Mouse (Mus musculus) heart, embryonic 11.5 days (tissue): ENCODE results near the gene Ubp1. TPM values are rescaled to one million over a fixed set of nuclear protein-coding genes. Genes with fewer than 3 reads are reported as not detected.
A peak's percentile ranks its signal among the peaks of the same experiment; 100 is the strongest.
"Not testable (repeated sequence)": the region's sequence is repeated elsewhere in the genome, so short reads cannot be mapped to it uniquely, and the experiment has no call there.

Experiments
- ATAC-seq: fragments of 200-750 bp; cut with Nextera tagmentation; replicated peaks from 2 replicates; pipeline ENCODE4 v1.8.0; 2017; ENCODE audit warnings: moderate library complexity; ENCODE audit not compliant: insufficient number of reproducible peaks, low FRiP score, low TSS enrichment
- H3K27ac ChIP-seq: fragments of 300-500 bp; sonication (generic); 2 replicates; pipeline ENCODE4 v1.5.1; 2014; ENCODE audit warnings: mild to moderate bottlenecking, low read depth, low read length
- H3K27me3 ChIP-seq: fragments of 300-500 bp; sonication (generic); 2 replicates; pipeline ENCODE4 v1.6.1; 2014; ENCODE audit warnings: mild to moderate bottlenecking, low read length, mixed read lengths; ENCODE audit not compliant: control insufficient read depth, insufficient read depth
- H3K36me3 ChIP-seq: fragments of 300-500 bp; sonication (generic); 2 replicates; pipeline ENCODE4 v1.6.1; 2014; ENCODE audit warnings: mild to moderate bottlenecking, low read length, moderate library complexity, mixed read lengths; ENCODE audit not compliant: control insufficient read depth, insufficient read depth
- H3K4me1 ChIP-seq: fragments of 300-500 bp; sonication (generic); 2 replicates; pipeline ENCODE4 v1.6.1; 2014; ENCODE audit warnings: low read length; ENCODE audit not compliant: control insufficient read depth, insufficient read depth
- H3K4me2 ChIP-seq: fragments of 300-500 bp; sonication (generic); 2 replicates; pipeline ENCODE4 v1.6.1; 2014; ENCODE audit warnings: mild to moderate bottlenecking, moderate library complexity
- H3K4me3 ChIP-seq: fragments of 300-500 bp; sonication (generic); 2 replicates; pipeline ENCODE4 v1.5.1; 2014; ENCODE audit warnings: low read depth, low read length
- H3K9ac ChIP-seq: fragments of 300-500 bp; sonication (generic); 2 replicates; pipeline ENCODE4 v1.6.1; 2014; ENCODE audit warnings: mild to moderate bottlenecking, low read depth, low read length, moderate library complexity
- H3K9me3 ChIP-seq: fragments of 300-500 bp; sonication (generic); replicated peaks from 2 replicates; pipeline ENCODE4 v1.6.1; 2016; ENCODE audit warnings: low read length; ENCODE audit not compliant: control insufficient read depth
- WGBS: fragments of 180-500 bp; shearing (Covaris S2); extraction: QIAGEN DNeasy Blood & Tissue Kit; methylation state at CpG from one replicate; pipeline ENCODE4 v1.1.7; 2014; ENCODE audit not compliant: insufficient replicate concordance; 5-methylcytosine and 5-hydroxymethylcytosine counted together
- polyA plus RNA-seq: library from polyadenylated mRNA; unstranded; fragments of >200 nt; fragmentation: Nextera tagmentation; extraction: Ambion mirVana; gene quantifications from 2 replicates; pipeline ENCODE4 v1.2.1, GENCODE M21; 2014

Gene Ubp1
- polyA plus RNA-seq: 34.1 and 35.9 TPM in 2 replicates

DNA sequence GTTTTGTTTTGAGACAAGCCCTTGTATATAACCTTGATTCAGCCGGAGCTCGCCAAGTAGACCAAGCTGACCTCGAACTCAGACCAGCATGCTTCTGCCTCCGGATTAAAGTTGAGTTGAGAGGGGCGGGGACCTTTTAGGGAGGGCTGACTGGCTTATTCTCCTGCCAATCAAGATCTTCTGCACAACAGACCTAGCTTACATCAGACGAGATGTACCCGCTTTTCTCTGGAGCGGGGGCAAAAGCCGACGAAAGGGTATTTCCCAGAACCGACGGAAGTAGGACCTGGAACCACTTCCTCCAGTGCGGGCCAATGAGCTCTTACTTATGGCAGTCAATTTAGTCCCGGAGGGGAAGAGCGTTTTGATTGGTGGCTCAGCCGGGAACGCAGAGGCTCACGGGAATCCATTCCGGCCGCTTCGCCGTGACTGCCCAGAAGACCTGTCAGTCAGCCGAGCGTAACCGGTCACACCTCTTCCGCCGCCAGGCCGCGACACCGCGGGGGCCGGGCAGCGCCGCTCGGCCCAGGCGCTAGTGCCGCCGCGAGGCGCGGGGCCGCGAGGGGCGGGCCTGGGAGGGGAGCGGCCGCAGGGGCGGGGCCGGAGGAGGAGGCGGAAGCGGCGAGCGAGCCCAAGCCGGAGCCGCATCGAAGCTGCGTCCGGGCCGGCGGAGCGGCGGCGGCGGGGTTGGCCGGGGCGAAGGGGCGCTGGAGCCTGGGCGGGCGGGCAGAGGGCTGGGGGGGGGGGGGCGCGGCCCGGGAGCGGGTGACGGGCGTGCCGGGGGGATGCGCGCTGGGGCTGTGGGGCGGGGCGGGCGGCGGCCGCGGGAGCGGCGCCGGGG lies at the start of gene Ubp1:
Gene Ubp1, plus strand, starts transcription at position 401 of the 841 bp plus-strand sequence.
- under 1% methylated on average over 50 of the region's 86 CpGs for WGBS
- H3K4me1 ChIP-seq: peaks cover 13% of the 10 kb centered on the region
- peak within 1 kb of the TSS; percentile 92 for H3K27ac ChIP-seq
- no peaks in the 10 kb centered on the region for H3K9me3 ChIP-seq
- peak within 1 kb of the TSS; percentile 97 for H3K9ac ChIP-seq
- no peaks in the 10 kb centered on the region for H3K27me3 ChIP-seq
- no peaks in the 10 kb centered on the region for H3K36me3 ChIP-seq
- peak within 1 kb of the TSS; percentile 98 for H3K4me3 ChIP-seq
- peak; percentile 98 for ATAC-seq
- peak within 1 kb of the TSS; percentile 77 for H3K4me2 ChIP-seq

DNA sequence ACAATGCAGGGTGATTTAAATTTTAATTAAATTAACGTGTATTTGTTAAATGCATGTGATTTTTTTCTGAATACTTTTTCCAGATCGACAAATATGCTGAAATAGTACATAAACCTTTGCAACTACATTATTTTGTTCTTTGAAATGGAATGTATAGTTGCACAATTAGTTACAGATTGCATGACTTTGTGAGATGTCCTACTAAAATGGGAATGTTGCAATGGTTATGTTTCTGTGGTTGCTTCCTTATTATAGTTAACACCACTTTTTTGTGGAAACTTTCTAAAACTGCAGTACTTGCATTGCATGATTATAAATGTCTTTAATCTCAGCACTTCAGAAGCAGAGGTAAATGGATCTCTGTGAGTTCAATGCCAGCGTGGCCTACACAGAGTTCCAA lies 35.8 kb upstream of the Ubp1 start:
- 87% methylated on average over 3 of the region's 3 CpGs for WGBS
- H3K9ac ChIP-seq: no peak overlapping the region
- H3K36me3 ChIP-seq: no peaks in the 10 kb centered on the region; the same call in 1 of the 2 replicates
- no peak for ATAC-seq
- H3K9me3 ChIP-seq: no peaks in the 10 kb centered on the region
- no peaks in the 10 kb centered on the region for H3K4me1 ChIP-seq
- no peaks in the 10 kb centered on the region for H3K27me3 ChIP-seq
- no peak overlapping the region for H3K27ac ChIP-seq
- H3K4me2 ChIP-seq: no peak overlapping the region
- H3K4me3 ChIP-seq: no peak overlapping the region

DNA sequence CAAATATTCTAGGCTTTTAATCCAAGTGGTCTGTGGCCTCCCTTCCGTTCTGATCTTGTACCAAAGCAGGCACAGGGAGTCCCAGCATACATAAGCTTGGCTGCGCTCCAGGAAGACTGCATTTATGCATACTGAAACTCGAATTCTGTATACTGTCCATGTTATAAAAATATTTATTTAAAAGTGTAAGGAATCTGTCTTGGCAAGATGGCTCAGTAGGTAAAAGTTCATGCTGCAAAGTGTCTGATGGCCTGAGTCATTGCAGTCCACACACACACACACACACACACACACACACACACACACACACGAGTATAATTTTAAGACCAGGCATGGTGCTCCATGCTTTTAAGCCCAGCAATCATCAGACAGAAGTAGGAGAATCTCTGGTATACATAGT lies 27.6 kb upstream of the Ubp1 start:
- ATAC-seq: no peak
- Histone ChIP-seq H3K27me3 (no peaks in the 10 kb centered on the region), H3K4me2 (no peak overlapping the region), H3K4me3 (no peak overlapping the region), H3K9ac (no peak overlapping the region), H3K4me1 (no peaks in the 10 kb centered on the region), H3K36me3 (peaks cover 13% of the 10 kb centered on the region), H3K27ac (no peak overlapping the region), H3K9me3 (no peaks in the 10 kb centered on the region)
- 79% methylated on average over 4 of the region's 4 CpGs for WGBS

DNA sequence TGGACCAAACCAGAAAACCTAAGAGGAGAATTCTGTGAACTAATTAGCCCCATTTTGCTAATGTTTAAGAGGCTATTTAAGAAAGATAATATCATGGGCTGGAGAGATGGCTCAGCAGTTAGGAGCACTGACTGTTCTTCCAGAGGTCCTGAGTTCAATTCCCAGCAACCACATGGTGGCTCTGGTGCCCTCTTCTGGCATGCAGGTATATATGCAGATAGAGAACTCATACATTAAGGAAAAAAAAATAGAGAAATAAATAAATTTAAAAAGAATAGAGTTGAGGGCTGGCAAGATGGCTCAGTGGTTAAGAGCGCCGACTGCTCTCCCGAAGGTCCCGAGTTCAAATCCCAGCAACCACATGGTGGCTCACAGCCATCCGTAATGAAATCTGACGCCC lies 26.4 kb upstream of the Ubp1 start:
- not testable (repeated sequence) for H3K27me3 ChIP-seq, H3K9me3 ChIP-seq, ATAC-seq, H3K9ac ChIP-seq, H3K27ac ChIP-seq, H3K4me1 ChIP-seq, H3K4me2 ChIP-seq, H3K4me3 ChIP-seq
- WGBS: 93% methylated on average over 6 of the region's 6 CpGs
- peaks cover 14% of the 10 kb centered on the region for H3K36me3 ChIP-seq

DNA sequence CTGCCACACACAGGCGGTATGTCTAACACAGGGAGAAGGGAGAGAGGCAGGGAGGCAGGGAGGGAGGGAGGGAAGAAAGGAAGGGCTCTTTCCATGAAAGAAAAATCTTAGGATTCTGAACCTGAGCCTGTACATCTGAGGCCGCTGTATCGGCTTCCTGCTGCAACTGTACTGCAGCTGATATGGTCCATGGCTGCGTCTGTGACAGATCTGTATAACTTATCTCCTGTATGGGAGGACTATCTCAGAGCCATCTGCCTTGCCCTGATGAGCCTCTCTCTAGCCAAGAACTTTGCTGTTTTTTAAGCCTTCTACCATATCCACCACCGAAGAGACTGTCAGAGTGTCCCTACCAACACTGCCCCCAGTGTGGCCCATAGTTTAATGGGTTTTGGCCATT lies 14.9 kb upstream of the Ubp1 start:
- peaks cover 18% of the 10 kb centered on the region for H3K36me3 ChIP-seq

DNA sequence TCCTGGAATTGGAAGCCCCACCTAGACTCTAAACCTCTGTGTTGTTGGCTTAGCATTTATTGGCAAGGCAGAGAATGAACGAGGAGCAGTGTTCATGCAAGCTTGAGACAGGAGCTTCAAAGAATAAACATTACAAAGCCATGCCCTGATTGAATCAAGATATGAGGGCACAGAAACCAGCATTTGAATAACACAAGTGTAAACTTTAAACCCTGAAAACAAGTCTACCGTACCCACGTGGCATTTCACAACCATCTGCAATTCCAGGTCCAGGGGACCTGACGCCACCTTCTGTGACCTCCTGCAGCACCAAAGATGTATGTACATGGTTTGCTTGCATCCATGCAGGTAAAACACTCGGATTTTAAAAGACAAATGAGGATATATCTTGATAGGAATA lies 8.1 kb upstream of the Ubp1 start:
- peaks cover 4% of the 10 kb centered on the region; the same call in 1 of the 2 replicates for H3K36me3 ChIP-seq
- H3K27me3 ChIP-seq: no peaks in the 10 kb centered on the region
- ATAC-seq: no peak
- H3K9me3 ChIP-seq: no peaks in the 10 kb centered on the region
- H3K9ac ChIP-seq: no peak overlapping the region
- H3K27ac ChIP-seq: no peak overlapping the region
- H3K4me3 ChIP-seq: no peak overlapping the region
- 93% methylated on average over 5 of the region's 5 CpGs for WGBS
- no peak overlapping the region for H3K4me2 ChIP-seq
- H3K4me1 ChIP-seq: no peaks in the 10 kb centered on the region

More for the DNA sequence above, 14.9 kb upstream of the Ubp1 start:
- H3K27ac ChIP-seq: no peak overlapping the region
- H3K9ac ChIP-seq: no peak overlapping the region
- no peak for ATAC-seq
- H3K4me3 ChIP-seq: no peak overlapping the region
- no peaks in the 10 kb centered on the region for H3K4me1 ChIP-seq
- H3K4me2 ChIP-seq: no peak overlapping the region
- no peaks in the 10 kb centered on the region for H3K27me3 ChIP-seq
- no peaks in the 10 kb centered on the region for H3K9me3 ChIP-seq
- WGBS: 88% methylated on average over 5 of the region's 5 CpGs

DNA sequence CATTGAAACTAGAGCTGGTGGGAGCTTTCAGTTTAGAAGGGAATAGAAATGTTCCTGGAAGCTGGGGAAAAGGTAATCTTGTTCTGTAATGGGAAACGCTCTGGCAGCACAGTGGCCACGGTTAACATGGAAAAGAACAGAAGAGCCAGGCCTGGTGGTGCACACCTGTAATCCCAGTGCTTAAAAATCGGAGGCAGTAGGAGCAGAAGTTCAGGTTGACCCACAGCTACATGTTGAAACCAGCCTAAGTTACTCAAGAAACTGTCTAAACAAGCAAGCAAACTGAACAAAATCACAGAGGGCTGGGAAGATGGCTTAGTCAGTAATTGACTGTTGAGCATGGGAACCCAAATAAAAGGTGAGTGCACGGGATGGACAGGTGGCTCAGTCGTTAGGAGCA lies 5.9 kb upstream of the Ubp1 start:
- Histone ChIP-seq H3K4me3 (no peak overlapping the region), H3K4me1 (no peaks in the 10 kb centered on the region), H3K9ac (no peak overlapping the region), H3K27ac (no peak overlapping the region), H3K9me3 (no peaks in the 10 kb centered on the region), H3K27me3 (no peaks in the 10 kb centered on the region), H3K4me2 (no peak overlapping the region), H3K36me3 (peaks cover 4% of the 10 kb centered on the region; the same call in 1 of the 2 replicates)
- no peak for ATAC-seq
- WGBS: 89% methylated on average over 5 of the region's 5 CpGs

DNA sequence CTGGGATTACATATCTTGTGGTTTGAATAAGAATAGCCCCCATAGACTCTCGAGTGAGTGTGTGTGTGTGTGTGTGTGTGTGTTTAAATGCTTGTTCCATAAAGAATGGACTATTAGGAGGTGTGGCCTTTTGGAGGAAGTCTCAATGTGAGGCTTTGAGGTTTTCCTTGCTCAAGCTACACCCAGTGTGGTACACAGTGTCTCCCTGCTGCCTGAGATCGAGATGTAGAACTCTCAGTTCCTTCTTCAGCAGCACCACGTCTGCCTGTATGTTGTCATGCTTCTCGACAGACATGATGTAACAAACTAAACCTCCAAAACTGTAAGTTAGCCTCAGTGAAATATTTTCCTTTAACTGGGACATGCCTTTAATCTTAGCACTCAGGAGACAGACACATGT lies 2.1 kb upstream of the Ubp1 start:
- Histone ChIP-seq H3K4me3 (no peak overlapping the region), H3K4me1 (peaks cover 12% of the 10 kb centered on the region), H3K9ac (no peak overlapping the region), H3K4me2 (no peak overlapping the region), H3K36me3 (no peaks in the 10 kb centered on the region), H3K27me3 (no peaks in the 10 kb centered on the region), H3K9me3 (no peaks in the 10 kb centered on the region), H3K27ac (no peak overlapping the region)
- ATAC-seq: no peak
- 80% methylated on average over 4 of the region's 4 CpGs for WGBS

DNA sequence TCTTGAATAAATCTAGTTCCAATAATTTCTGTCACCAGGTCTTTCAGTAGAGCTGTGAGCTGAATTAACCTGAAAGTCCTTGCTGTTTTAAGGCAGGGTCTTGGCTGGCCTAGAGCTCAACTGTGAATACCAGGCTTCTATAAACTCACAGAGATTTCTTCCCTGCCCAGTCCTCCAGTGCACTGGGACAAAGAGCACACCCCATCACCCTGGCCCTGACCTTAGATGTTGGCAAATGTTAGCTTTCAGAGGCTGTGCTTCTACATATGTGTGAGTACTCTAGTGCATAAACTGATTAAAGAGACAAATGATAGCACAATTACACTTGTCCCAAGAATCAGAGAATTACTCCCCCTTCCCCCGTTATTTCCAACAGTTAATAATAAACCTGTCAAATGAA lies 1.1 kb upstream of the Ubp1 start:
- no peak overlapping the region for H3K27ac ChIP-seq
- H3K4me1 ChIP-seq: peaks cover 13% of the 10 kb centered on the region
- H3K36me3 ChIP-seq: no peaks in the 10 kb centered on the region
- 81% methylated on average over 1 of the region's 1 CpGs for WGBS
- no peak for ATAC-seq
- no peak overlapping the region for H3K9ac ChIP-seq
- H3K4me2 ChIP-seq: peak overlapping the region; percentile 71
- H3K9me3 ChIP-seq: no peaks in the 10 kb centered on the region
- H3K4me3 ChIP-seq: no peak overlapping the region
- H3K27me3 ChIP-seq: no peaks in the 10 kb centered on the region
